ENCODE assay signal across 7 mouse cellular contexts in the genomic region with DNA sequence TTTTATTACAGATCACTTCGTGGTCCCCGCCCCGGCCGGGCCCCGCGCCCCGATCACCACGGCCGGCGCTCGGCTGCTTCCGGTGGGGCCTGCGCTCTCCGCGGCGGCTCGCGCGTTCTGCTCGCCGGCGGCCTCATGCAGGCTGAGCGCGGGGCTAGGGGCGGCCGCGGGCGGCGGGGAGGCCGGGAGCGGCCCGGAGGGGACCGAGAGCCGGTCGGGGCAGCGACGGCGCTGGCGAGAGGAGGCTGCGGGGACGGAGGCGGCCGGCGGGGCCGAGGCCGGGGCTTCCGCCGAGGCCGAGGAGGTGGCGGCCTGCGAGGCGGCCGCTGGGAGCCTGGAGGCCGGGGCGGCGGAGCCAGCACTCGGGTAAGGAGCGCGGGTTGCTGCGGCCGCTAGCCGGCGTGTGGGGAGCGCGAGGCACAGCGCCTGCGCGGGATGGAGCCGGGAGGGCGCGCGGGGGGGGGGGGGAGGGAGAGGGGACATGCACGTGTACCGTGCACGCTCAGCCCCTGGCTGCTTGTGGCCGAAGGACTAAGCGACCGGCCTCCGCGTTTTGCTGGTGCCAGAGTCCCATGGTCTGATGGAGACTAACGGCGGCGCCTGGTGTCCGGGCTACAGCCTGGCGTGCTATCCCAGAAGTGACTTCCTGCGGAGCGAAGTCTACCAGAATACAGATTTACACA. TPM values are rescaled to one million over a fixed set of nuclear protein-coding genes. Genes with fewer than 3 reads are reported as not detected.
DNase-seq lines count a peak whose midpoint lies in the region; ATAC-seq lines count a peak whose summit lies in the region.

TSS of gene Aven (plus strand) at position 109 of the 683 bp plus-strand sequence.

- peak within 1 kb of the TSS; percentile 84 for H3K4me3 ChIP-seq in intestine, embryonic 15.5 days (replicated peaks)
- H3K4me3 ChIP-seq in limb, embryonic 10.5 days, result peak within 1 kb of the TSS; percentile 88
- H3K4me3 ChIP-seq in midbrain, embryonic 12.5 days, result peak within 1 kb of the TSS; percentile 84

- peak within 1 kb of the TSS; percentile 99 for H3K9ac ChIP-seq in intestine, embryonic 15.5 days
- H3K9ac ChIP-seq in midbrain, embryonic 12.5 days (replicated peaks), result peak within 1 kb of the TSS; percentile 99

- peak within 1 kb of the TSS; percentile 75 for H3K4me2 ChIP-seq in intestine, embryonic 15.5 days (replicated peaks)
- H3K4me2 ChIP-seq in midbrain, embryonic 12.5 days (replicated peaks), result peak within 1 kb of the TSS; percentile 65

- no peaks in the 10 kb centered on the region for H3K9me3 ChIP-seq in intestine, embryonic 15.5 days
- H3K9me3 ChIP-seq in limb, embryonic 10.5 days (replicated peaks), result no peaks in the 10 kb centered on the region
- H3K9me3 ChIP-seq in midbrain, embryonic 12.5 days, result no peaks in the 10 kb centered on the region

- under 1% methylated on average over 57 of the region's 87 CpGs for WGBS in intestine, embryonic 15.5 days
- under 1% methylated on average over 77 of the region's 87 CpGs for WGBS in limb, embryonic 10.5 days
- under 1% methylated on average over 78 of the region's 87 CpGs for WGBS in midbrain, embryonic 12.5 days

- peak; percentile 94 for DNase-seq in adrenal gland, adult 2 months
- peak; percentile 83 for DNase-seq in embryo, embryonic 10.5 days (ENCODE audit: low spot score)
- peak; percentile 90 for DNase-seq in gastrocnemius, postnatal 25 days
- DNase-seq in limb, embryonic 10.5 days (ENCODE audit: low spot score), result peak; percentile 90
- peak; percentile 91 for DNase-seq in skeletal muscle tissue, adult 2 months (ENCODE audit: low read depth, low spot score)

- no peaks in the 10 kb centered on the region for H3K27me3 ChIP-seq in intestine, embryonic 15.5 days (replicated peaks)
- no peaks in the 10 kb centered on the region for H3K27me3 ChIP-seq in limb, embryonic 10.5 days (ENCODE audit: low read depth, poor library complexity, severe bottlenecking)
- H3K27me3 ChIP-seq in midbrain, embryonic 12.5 days, result no peaks in the 10 kb centered on the region

- H3K4me1 ChIP-seq in intestine, embryonic 15.5 days (replicated peaks), result no peaks in the 10 kb centered on the region
- peaks cover 15% of the 10 kb centered on the region for H3K4me1 ChIP-seq in limb, embryonic 10.5 days
- peaks cover 11% of the 10 kb centered on the region for H3K4me1 ChIP-seq in midbrain, embryonic 12.5 days

- H3K36me3 ChIP-seq in intestine, embryonic 15.5 days, result no peaks in the 10 kb centered on the region
- H3K36me3 ChIP-seq in limb, embryonic 10.5 days, result no peaks in the 10 kb centered on the region
- H3K36me3 ChIP-seq in midbrain, embryonic 12.5 days, result no peaks in the 10 kb centered on the region

- peak; percentile 97 for ATAC-seq in intestine, embryonic 15.5 days
- peak; percentile 98 for ATAC-seq in midbrain, embryonic 12.5 days (ENCODE audit: low FRiP score, low read depth)

- H3K27ac ChIP-seq in intestine, embryonic 15.5 days, result peak within 1 kb of the TSS; percentile 99
- peak within 1 kb of the TSS; percentile 100 for H3K27ac ChIP-seq in limb, embryonic 10.5 days
- peak within 1 kb of the TSS; percentile 98 for H3K27ac ChIP-seq in midbrain, embryonic 12.5 days (replicated peaks)

RNA-seq across cellular contexts. Expression of gene Aven, which starts in this region (rescaled TPM):
- 10 to 100 TPM; 17.0 to 21.2 TPM for total RNA-seq in adrenal gland, adult 2 months (2021)
- 0.98 and 1.0 TPM in 2 replicates for polyA plus RNA-seq in adrenal gland, adult 2 months (2012; rRNA removed)
- total RNA-seq in gastrocnemius, postnatal 25 days (2021), result 10 to 100 TPM; 14.6 to 19.2 TPM
- 8.4 and 11.9 TPM in 2 replicates for polyA plus RNA-seq in intestine, embryonic 15.5 days (2015; fragmentation: Nextera tagmentation; extraction: Ambion mirVana)
- polyA plus RNA-seq in limb, embryonic 10.5 days (2016; fragmentation: Nextera tagmentation; extraction: Ambion mirVana), result 10.0 and 11.6 TPM in 2 replicates
- 6.6 and 7.8 TPM in 2 replicates for polyA plus RNA-seq in midbrain, embryonic 12.5 days (2016; fragmentation: Nextera tagmentation; extraction: Ambion mirVana)

Comparison
In these comparisons a context has a peak if more than half of its experiments do, and no peak if none do; other contexts are left out.
1. Peak in every context shown above with its lines: DNase-seq, ATAC-seq, H3K4me3 ChIP-seq and H3K27ac ChIP-seq.